Mouse (Mus musculus) CH12.LX (cell line): ENCODE measurements at regions not wholly inside any gene's neighbourhood (a gene's known extent, or its start where the extent isn't known, plus 50 kb on each side); places are given as distances from the start of the nearest gene placed in this dataset.

Experiments
- DNase-seq: peaks from one replicate; pipeline ENCODE4 v3.0.0-alpha.2; 2013; ENCODE audit errors: extremely low read depth
- H3K27ac ChIP-seq: 2 replicates; pipeline ENCODE4 v1.5.1; 2012; ENCODE audit warnings: low read depth, mild to moderate bottlenecking, control low read depth, moderate library complexity; ENCODE audit not compliant: insufficient read depth
- H3K27me3 ChIP-seq: replicated peaks from 2 replicates; pipeline ENCODE3; 2012; ENCODE audit warnings: inconsistent platforms
- H3K36me3 ChIP-seq, 2 experiments: replicated peaks in 1 of 2; 2 replicates each; pipeline versions ENCODE3 to v1.6.1; 2012; ENCODE audit warnings: inconsistent platforms in 1 of 2, low read length in 1 of 2, mild to moderate bottlenecking in 1 of 2, mixed read lengths in 1 of 2, moderate library complexity in 1 of 2; ENCODE audit not compliant: control insufficient read depth in 1 of 2, insufficient read depth in 1 of 2
- H3K4me1 ChIP-seq, 2 experiments: 2 replicates each; pipeline ENCODE4 v1.6.1; 2012; ENCODE audit warnings: inconsistent platforms in 1 of 2, moderate library complexity in 1 of 2; ENCODE audit not compliant: insufficient read depth in 2 of 2, control insufficient read depth in 1 of 2
- H3K4me2 ChIP-seq: 2 replicates; pipeline ENCODE4 v1.6.1; 2012; ENCODE audit warnings: low read depth, mild to moderate bottlenecking, control low read depth; ENCODE audit not compliant: poor library complexity, insufficient read depth, severe bottlenecking
- H3K4me3 ChIP-seq, 3 experiments: fragments of 150-350 bp in 1 of 3; sonication (generic) in 1 of 3; replicated peaks in 1 of 3; 2 replicates each; pipeline versions ENCODE3 to v1.5.1; 2011 to 2012; ENCODE audit warnings: low read depth in 2 of 3, low read length in 2 of 3, mild to moderate bottlenecking in 2 of 3, moderate library complexity in 2 of 3, control low read depth in 1 of 3, improper control_type of control experiment in 1 of 3, inconsistent platforms in 1 of 3, mixed read lengths in 1 of 3; ENCODE audit not compliant: poor library complexity in 1 of 3
- H3K79me2 ChIP-seq: replicated peaks from 2 replicates; pipeline ENCODE4 v1.6.1; 2012; ENCODE audit warnings: mild to moderate bottlenecking, moderate library complexity; ENCODE audit not compliant: control insufficient read depth, poor library complexity, insufficient read depth, severe bottlenecking; ENCODE audit errors: extremely low read depth
- H3K9ac ChIP-seq: 2 replicates; pipeline ENCODE4 v1.6.1; 2012; ENCODE audit warnings: low read depth, mild to moderate bottlenecking, control low read depth, moderate library complexity; ENCODE audit not compliant: insufficient read depth
- H3K9me3 ChIP-seq: replicated peaks from 2 replicates; pipeline ENCODE3; 2012; ENCODE audit warnings: low read length, inconsistent platforms, mixed read lengths
- BHLHE40 ChIP-seq: IDR thresholded peaks from 2 replicates; pipeline ENCODE4 v1.6.1; 2011; ENCODE audit warnings: mild to moderate bottlenecking, low read depth, low read length, improper control_type of control experiment
- CHD1 ChIP-seq: IDR thresholded peaks from 2 replicates; pipeline ENCODE4 v1.6.1; 2012; ENCODE audit warnings: low read depth, low read length, improper control_type of control experiment, inconsistent platforms
- ETS1 ChIP-seq: conservative IDR thresholded peaks from 2 replicates; pipeline ENCODE4 v1.6.1; 2012; ENCODE audit warnings: low read depth, mild to moderate bottlenecking, inconsistent platforms, low read length, improper control_type of control experiment, moderate library complexity
- JUN ChIP-seq: IDR thresholded peaks from 2 replicates; pipeline ENCODE4 v1.6.1; 2011; ENCODE audit warnings: low read depth, mild to moderate bottlenecking, low read length, improper control_type of control experiment, moderate library complexity; ENCODE audit not compliant: insufficient read depth
- MAX ChIP-seq: IDR thresholded peaks from 2 replicates; pipeline ENCODE4 v1.6.1; 2011; ENCODE audit warnings: low read length, improper control_type of control experiment
- MYC ChIP-seq: IDR thresholded peaks from 2 replicates; pipeline ENCODE4 v1.6.1; 2011; ENCODE audit warnings: low read depth, mild to moderate bottlenecking, improper control_type of control experiment, low read length
- PAX5 ChIP-seq: IDR thresholded peaks from 2 replicates; pipeline ENCODE4 v1.6.1; 2012; ENCODE audit warnings: low read length, inconsistent platforms, mixed read lengths
- RCOR1 ChIP-seq: conservative IDR thresholded peaks from 2 replicates; pipeline ENCODE4 v1.6.1; 2012; ENCODE audit warnings: low read depth, mild to moderate bottlenecking, inconsistent platforms, low read length, improper control_type of control experiment
- SMC3 ChIP-seq: IDR thresholded peaks from 2 replicates; pipeline ENCODE4 v1.6.1; 2011; ENCODE audit warnings: low read depth, low read length, improper control_type of control experiment
- TBP ChIP-seq: conservative IDR thresholded peaks from 2 replicates; pipeline ENCODE4 v1.6.1; 2011; ENCODE audit warnings: low read depth, low read length, improper control_type of control experiment
- ZMIZ1 ChIP-seq: IDR thresholded peaks from 2 replicates; pipeline ENCODE4 v1.6.1; 2012; ENCODE audit warnings: low read depth, mild to moderate bottlenecking, inconsistent platforms, low read length, improper control_type of control experiment
- dilution Hi-C: fragments of 300-500 bp; cut with MboI; formaldehyde crosslinking; loops from 2 replicates; pipeline ENCODE4 v1.14.3; 2020; ENCODE audit warnings: low sequenced_read_pairs; ENCODE audit not compliant: extremely low pct_unique_long_range_greater_than_20kb, extremely low pct_ligation_motif_present
- in situ Hi-C: fragments of 300-500 bp; cut with MboI; formaldehyde crosslinking; loops from 3 replicates; pipeline ENCODE4 v1.14.3; 2019; ENCODE audit warnings: low sequenced_read_pairs, low pct_ligation_motif_present, low pct_unique_long_range_greater_than_20kb, mixed read lengths

- H3K79me2 ChIP-seq = no peaks in the 10 kb centered on the region
- peaks cover 0 to 5% of the 10 kb centered on the region in 2 experiments; a peak in 2 of 4 replicates for H3K4me1 ChIP-seq
- in situ Hi-C loops = no loop called here
- H3K9me3 ChIP-seq = no peaks in the 10 kb centered on the region
- DNase-seq = no peak
- H3K9ac ChIP-seq = no peak overlapping the region
- no peak for TF ChIP-seq PAX5
- no peak overlapping the region for H3K4me2 ChIP-seq
- dilution Hi-C loops = no loop called here
- H3K36me3 ChIP-seq = no peaks in the 10 kb centered on the region
- no peak overlapping the region for H3K4me3 ChIP-seq
- H3K27me3 ChIP-seq = no peaks in the 10 kb centered on the region
- no peak overlapping the region for H3K27ac ChIP-seq
Observed at GRCm38 (mm10) chr1:143192167-143192793, 448.2 kb upstream of the B3galt2 start.

DNA sequence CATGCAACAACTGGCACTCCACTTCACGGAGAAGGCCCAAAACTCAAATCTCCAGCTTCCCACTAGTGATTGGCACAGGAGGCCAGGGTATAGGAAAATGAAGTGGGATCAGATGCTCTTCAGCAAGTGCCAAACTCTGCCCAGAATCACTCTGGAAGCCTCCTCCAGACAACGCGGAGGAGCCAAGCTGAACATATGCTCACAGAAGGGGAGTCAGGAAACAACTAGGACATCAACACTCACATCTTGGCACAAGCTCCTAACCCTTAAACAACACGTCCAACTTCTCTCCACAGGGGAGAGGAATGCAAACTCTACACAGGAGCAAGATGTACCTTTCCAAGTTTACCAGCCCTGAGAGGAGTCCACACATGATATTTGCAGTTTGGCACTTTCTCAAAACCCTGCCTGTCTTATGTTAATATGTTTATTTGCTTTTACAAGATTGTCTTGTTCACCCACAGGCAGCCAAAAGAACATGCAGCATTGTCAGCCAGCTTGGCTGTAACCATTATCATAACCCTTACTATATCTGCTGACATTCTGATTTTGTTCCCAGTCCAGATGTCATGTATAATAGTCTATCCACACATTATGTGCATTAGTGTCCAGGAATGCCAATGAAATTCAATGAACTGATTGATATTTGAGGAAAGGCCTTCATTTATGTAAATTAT is 440.1 kb upstream of the B3galt2 start:
- in situ Hi-C loops = no loop called here
- TF ChIP-seq MAX (no peak), JUN (no peak)
- TF ChIP-seq, all 38 proteins: peak for 0
- Histone ChIP-seq H3K27ac (no peak overlapping the region), H3K9me3 (no peaks in the 10 kb centered on the region), H3K4me2 (no peak overlapping the region), H3K27me3 (no peaks in the 10 kb centered on the region), H3K4me3 (no peak overlapping the region), H3K9ac (no peak overlapping the region), H3K4me1 (no peaks in the 10 kb centered on the region), H3K36me3 (no peaks in the 10 kb centered on the region), H3K79me2 (no peaks in the 10 kb centered on the region)
- no peak for DNase-seq
- dilution Hi-C loops = no loop called here

DNA sequence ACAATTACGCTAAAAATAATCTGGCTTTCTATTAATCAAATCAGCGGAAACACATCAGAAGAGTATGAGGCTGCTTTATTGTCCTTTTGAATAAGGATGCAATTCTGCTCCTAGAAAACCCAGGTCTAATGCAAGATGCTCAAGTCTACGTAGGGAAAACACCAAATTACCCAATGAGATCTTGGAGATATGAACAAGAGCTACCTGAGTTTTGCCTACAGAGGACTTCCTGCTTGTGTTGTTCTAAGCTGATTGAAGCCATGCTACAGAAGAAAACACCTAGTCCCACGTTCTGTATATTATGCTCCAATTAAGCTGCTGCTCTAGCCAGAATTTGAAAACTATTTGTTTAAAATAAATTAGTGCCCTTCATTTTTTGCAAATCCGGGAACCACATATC is 439.5 kb upstream of the B3galt2 start:
- no peaks in the 10 kb centered on the region for H3K4me1 ChIP-seq
- DNase-seq = no peak
- H3K79me2 ChIP-seq = no peaks in the 10 kb centered on the region
- no peak overlapping the region for H3K4me2 ChIP-seq
- H3K36me3 ChIP-seq = no peaks in the 10 kb centered on the region
- no peaks in the 10 kb centered on the region for H3K27me3 ChIP-seq
- H3K27ac ChIP-seq = no peak overlapping the region
- H3K9me3 ChIP-seq = no peaks in the 10 kb centered on the region
- dilution Hi-C loops (no loop called here), in situ Hi-C loops (no loop called here)
- no peak overlapping the region for H3K4me3 ChIP-seq
- TF ChIP-seq BHLHE40 (no peak), SMC3 (no peak), RCOR1 (no peak), TBP (no peak), CHD1 (no peak), ETS1 (no peak), ZMIZ1 (no peak), MYC (no peak)
- TF ChIP-seq, all 38 proteins: peak for 0
- H3K9ac ChIP-seq = no peak overlapping the region
